Mouse (Mus musculus): ENCODE results near the gene Ddi2. TPM values are rescaled to one million over a fixed set of nuclear protein-coding genes. Genes with fewer than 3 reads are reported as not detected.

The Ddi2 gene
- 25.7 and 29.0 TPM in 2 replicates for polyA plus RNA-seq (2015; fragmentation: Nextera tagmentation; extraction: Ambion mirVana)

GRCm38 (mm10) chr4:141722731-141723672 lies at the start of gene Ddi2:
Ddi2 (minus strand) TSS chr4:141723419.

GRCm38 (mm10) chr4:141746578-141747346 lies 23.5 kb upstream of the Ddi2 start, which contains the start of gene Agmat:
Agmat (plus strand) TSS chr4:141746672.

GRCm38 (mm10) chr4:141685499-141685898 lies 37.7 kb downstream of the Ddi2 start, which contains the start of gene Rsc1a1:
Rsc1a1 (minus strand) TSS chr4:141685599.

GRCm38 (mm10) chr4:141664799-141665198 lies 58.4 kb downstream of the Ddi2 start, which contains the start of gene Plekhm2:
Plekhm2 (minus strand) TSS chr4:141664899.

Other genes with a start within 250 kb of the Ddi2 start
- gene Spen, start 184.8 kb downstream of the Ddi2 start, polyA plus RNA-seq (2015; fragmentation: Nextera tagmentation; extraction: Ambion mirVana) = 4.5 and 4.8 TPM in 2 replicates
- 173 and 207 TPM in 2 replicates for gene Fblim1, start 117.3 kb downstream of the Ddi2 start, polyA plus RNA-seq (2015; fragmentation: Nextera tagmentation; extraction: Ambion mirVana)
- 0.20 and 0.74 TPM in 2 replicates for gene Tmem82, start 104.8 kb downstream of the Ddi2 start, polyA plus RNA-seq (2015; fragmentation: Nextera tagmentation; extraction: Ambion mirVana)
- 0.05 TPM in 1 of 2 replicates, not detected in the other for gene Slc25a34, start 99.6 kb downstream of the Ddi2 start, polyA plus RNA-seq (2015; fragmentation: Nextera tagmentation; extraction: Ambion mirVana)
- 3.6 and 3.7 TPM in 2 replicates for gene Plekhm2, start 58.5 kb downstream of the Ddi2 start, polyA plus RNA-seq (2015; fragmentation: Nextera tagmentation; extraction: Ambion mirVana)
- not detected in 2 replicates for gene Rsc1a1, start 37.8 kb downstream of the Ddi2 start, polyA plus RNA-seq (2015; fragmentation: Nextera tagmentation; extraction: Ambion mirVana)
- 0.20 TPM in 1 of 2 replicates, not detected in the other for gene Agmat, start 23.3 kb upstream of the Ddi2 start, polyA plus RNA-seq (2015; fragmentation: Nextera tagmentation; extraction: Ambion mirVana)
- gene Dnajc16, start 67.5 kb upstream of the Ddi2 start, polyA plus RNA-seq (2015; fragmentation: Nextera tagmentation; extraction: Ambion mirVana) = 7.7 and 9.1 TPM in 2 replicates
- gene Casp9, start 70.2 kb upstream of the Ddi2 start, polyA plus RNA-seq (2015; fragmentation: Nextera tagmentation; extraction: Ambion mirVana) = 11.0 and 14.0 TPM in 2 replicates
- not detected in 2 replicates for gene Cela2a, start 102.7 kb upstream of the Ddi2 start, polyA plus RNA-seq (2015; fragmentation: Nextera tagmentation; extraction: Ambion mirVana)
- gene Ctrc, start 122.9 kb upstream of the Ddi2 start, polyA plus RNA-seq (2015; fragmentation: Nextera tagmentation; extraction: Ambion mirVana) = not detected in 2 replicates
- gene Efhd2, start 151.5 kb upstream of the Ddi2 start, polyA plus RNA-seq (2015; fragmentation: Nextera tagmentation; extraction: Ambion mirVana) = 76.9 and 80.6 TPM in 2 replicates